Mouse (Mus musculus) hindbrain, postnatal 0 days (tissue): Measurements from ENCODE around the gene Pomc. TPM values are rescaled to one million over a fixed set of nuclear protein-coding genes. Genes with fewer than 3 reads are reported as not detected.
A peak's percentile ranks its signal among the peaks of the same experiment; 100 is the strongest.
"Not testable (repeated sequence)": the region's sequence is repeated elsewhere in the genome, so short reads cannot be mapped to it uniquely, and the experiment has no call there.

Experiments
- ATAC-seq: fragments of 200-750 bp; cut with Nextera tagmentation; 2 replicates; pipeline ENCODE4 v1.8.0; 2017; ENCODE audit warnings: mild to moderate bottlenecking, moderate TSS enrichment, moderate library complexity
- DNase-seq: peaks from one replicate; pipeline ENCODE4 v3.0.0-alpha.2; 2015; ENCODE audit warnings: low spot score
- H3K27ac ChIP-seq: fragments of 300-500 bp; sonication (generic); 2 replicates; pipeline ENCODE4 v1.5.1; 2014; ENCODE audit warnings: mild to moderate bottlenecking
- H3K27me3 ChIP-seq: fragments of 300-500 bp; sonication (generic); 2 replicates; pipeline ENCODE4 v1.6.1; 2014; ENCODE audit warnings: low read length, mixed read lengths; ENCODE audit not compliant: insufficient read depth
- H3K36me3 ChIP-seq: fragments of 300-500 bp; sonication (generic); 2 replicates; pipeline ENCODE4 v1.6.1; 2014; ENCODE audit warnings: low read length, mixed read lengths; ENCODE audit not compliant: insufficient read depth
- H3K4me1 ChIP-seq: fragments of 300-500 bp; sonication (generic); 2 replicates; pipeline ENCODE4 v1.6.1; 2014; ENCODE audit warnings: antibody characterized with exemption, low read length, mixed read lengths; ENCODE audit not compliant: insufficient read depth
- H3K4me2 ChIP-seq: fragments of 300-500 bp; sonication (generic); 2 replicates; pipeline ENCODE4 v1.6.1; 2014; ENCODE audit warnings: low read depth, mild to moderate bottlenecking, low read length, moderate library complexity, mixed read lengths
- H3K4me3 ChIP-seq: fragments of 300-500 bp; sonication (generic); 2 replicates; pipeline ENCODE4 v1.5.1; 2014; ENCODE audit warnings: low read length
- H3K9ac ChIP-seq: fragments of 300-500 bp; sonication (generic); replicated peaks from 2 replicates; pipeline ENCODE4 v1.6.1; 2014; ENCODE audit warnings: mild to moderate bottlenecking, low read length, moderate library complexity, mixed read lengths
- H3K9me3 ChIP-seq: fragments of 300-500 bp; sonication (generic); 2 replicates; pipeline ENCODE4 v1.6.1; 2016; ENCODE audit warnings: low read length, mixed read lengths
- CTCF ChIP-seq: IDR thresholded peaks from 2 replicates; pipeline ENCODE4 v1.5.1; 2016; ENCODE audit warnings: antibody characterized with exemption, control low read depth, low read depth
- WGBS: fragments of 180-500 bp; shearing (Covaris S2); extraction: QIAGEN DNeasy Blood & Tissue Kit; methylation state at CpG from one replicate; pipeline ENCODE4 v1.1.7; 2014; 5-methylcytosine and 5-hydroxymethylcytosine counted together
- polyA plus RNA-seq: library from polyadenylated mRNA; unstranded; fragments of >200 nt; fragmentation: Nextera tagmentation; extraction: Ambion mirVana; gene quantifications from 2 replicates; pipeline ENCODE4 v1.2.1, GENCODE M21; 2015
- total RNA-seq: library from RNA; depleted of rRNA; stranded (reverse); fragments of >200 nt; gene quantifications from 2 replicates; pipeline ENCODE4 v1.2.3, GENCODE M21; 2014

The Pomc gene
- total and polyA plus RNA-seq, 2 experiments from 2014 or later = 3.5 to 5.3 TPM

- Histone ChIP-seq H3K9me3 (no peaks in the 10 kb centered on the region), H3K36me3 (peaks cover 65% of the 10 kb centered on the region), H3K4me1 (no peaks in the 10 kb centered on the region), H3K27me3 (no peaks in the 10 kb centered on the region), H3K4me2 (no peak overlapping the region), H3K9ac (no peak overlapping the region), H3K27ac (no peak overlapping the region), H3K4me3 (no peak overlapping the region)
- TF ChIP-seq CTCF = no peak
- DNase-seq = no peak
- 92% methylated on average over 4 of the region's 4 CpGs for WGBS
- no peak for ATAC-seq
Measured at GRCm38 (mm10) chr12:3967196-3967595, 12.4 kb downstream of the Pomc start.

- Histone ChIP-seq H3K4me1 (no peaks in the 10 kb centered on the region), H3K9me3 (no peaks in the 10 kb centered on the region), H3K9ac (no peak overlapping the region), H3K36me3 (peaks cover 67% of the 10 kb centered on the region), H3K4me2 (no peak overlapping the region), H3K27me3 (no peaks in the 10 kb centered on the region), H3K27ac (no peak overlapping the region), H3K4me3 (no peak overlapping the region)
- 57% methylated on average over 9 of the region's 9 CpGs for WGBS
- ATAC-seq (no peak), DNase-seq (no peak)
- TF ChIP-seq CTCF = no peak
Measured at GRCm38 (mm10) chr12:3968380-3968779, 13.6 kb downstream of the Pomc start.

- not testable (repeated sequence) for H3K4me1 ChIP-seq, H3K27ac ChIP-seq, H3K4me3 ChIP-seq, H3K27me3 ChIP-seq, H3K9me3 ChIP-seq, ATAC-seq, DNase-seq, H3K4me2 ChIP-seq, H3K9ac ChIP-seq
- H3K36me3 ChIP-seq = peaks cover 64% of the 10 kb centered on the region
- WGBS = 93% methylated on average over 6 of the region's 6 CpGs
Measured at GRCm38 (mm10) chr12:3973169-3973568, 18.4 kb downstream of the Pomc start.

- Histone ChIP-seq H3K27ac (peak overlapping the region; percentile 76), H3K9me3 (no peaks in the 10 kb centered on the region), H3K27me3 (no peaks in the 10 kb centered on the region), H3K4me3 (peak overlapping the region; percentile 36; the same call in 1 of the 2 replicates), H3K36me3 (peaks cover 24% of the 10 kb centered on the region), H3K4me1 (peaks cover 4% of the 10 kb centered on the region), H3K9ac (no peak overlapping the region; the same call in 1 of the 2 replicates), H3K4me2 (peak overlapping the region; percentile 75)
- WGBS = 86% methylated on average over 1 of the region's 1 CpGs
- DNase-seq (no peak), ATAC-seq (no peak; the same call in 1 of the 2 replicates)
- TF ChIP-seq CTCF = no peak
Measured at GRCm38 (mm10) chr12:3980991-3981349, 26.2 kb downstream of the Pomc start.

GRCm38 (mm10) chr12:3981350-3982131 lies 26.8 kb downstream of the Pomc start:
- H3K9ac ChIP-seq = peak overlapping the region; percentile 59
- ATAC-seq = peak; percentile 90
- peaks cover 4% of the 10 kb centered on the region for H3K4me1 ChIP-seq
- H3K9me3 ChIP-seq = no peaks in the 10 kb centered on the region
- H3K27me3 ChIP-seq = no peaks in the 10 kb centered on the region
- H3K36me3 ChIP-seq = peaks cover 23% of the 10 kb centered on the region
- H3K4me3 ChIP-seq = peak overlapping the region; percentile 36
- peak overlapping the region; percentile 75 for H3K4me2 ChIP-seq
- DNase-seq = peak; percentile 91
- TF ChIP-seq CTCF = no peak; the same call in 1 of the 2 replicates
- peak overlapping the region; percentile 76 for H3K27ac ChIP-seq
- 2% methylated on average over 40 of the region's 41 CpGs for WGBS

- no peak for TF ChIP-seq CTCF
- Histone ChIP-seq H3K36me3 (peaks cover 16% of the 10 kb centered on the region), H3K4me2 (peak overlapping the region; percentile 75), H3K4me3 (peak overlapping the region; percentile 36), H3K9me3 (no peaks in the 10 kb centered on the region), H3K27me3 (no peaks in the 10 kb centered on the region), H3K4me1 (peaks cover 4% of the 10 kb centered on the region), H3K27ac (peak overlapping the region; percentile 76), H3K9ac (peak overlapping the region; percentile 59)
- DNase-seq (peak; percentile 71), ATAC-seq (0 out of 2 replicates have a peak, but pooled peaks have one; percentile 33)
- 17% methylated on average over 6 of the region's 6 CpGs for WGBS
Measured at GRCm38 (mm10) chr12:3982257-3982656, 27.5 kb downstream of the Pomc start.

- Histone ChIP-seq H3K36me3 (peaks cover 6% of the 10 kb centered on the region; the same call in 1 of the 2 replicates), H3K27me3 (no peaks in the 10 kb centered on the region), H3K4me1 (peaks cover 4% of the 10 kb centered on the region), H3K9me3 (no peaks in the 10 kb centered on the region), H3K27ac (no peak overlapping the region), H3K4me3 (no peak overlapping the region), H3K9ac (no peak overlapping the region), H3K4me2 (no peak overlapping the region)
- peak; percentile 85 for TF ChIP-seq CTCF
- DNase-seq (peak; percentile 92), ATAC-seq (no peak)
- 0% methylated on average over 1 of the region's 1 CpGs for WGBS
Measured at GRCm38 (mm10) chr12:3983736-3984135, 29.0 kb downstream of the Pomc start.
